Mouse (Mus musculus) kidney, postnatal 0 days (tissue): ENCODE results near the gene Gla. TPM values are rescaled to one million over a fixed set of nuclear protein-coding genes. Genes with fewer than 3 reads are reported as not detected.
"Not testable (repeated sequence)": the region's sequence is repeated elsewhere in the genome, so short reads cannot be mapped to it uniquely, and the experiment has no call there.

Experiments used
- ATAC-seq: fragments of 200-750 bp; cut with Nextera tagmentation; replicated peaks from 2 replicates; pipeline ENCODE4 v1.8.0; 2017; ENCODE audit warnings: low read depth, moderate number of reproducible peaks, moderate TSS enrichment, moderate library complexity; ENCODE audit not compliant: low FRiP score
- DNase-seq: peaks from one replicate; pipeline ENCODE4 v3.0.0-alpha.2; 2016; ENCODE audit warnings: low spot score
- H3K27ac ChIP-seq: fragments of 300-500 bp; sonication (generic); 2 replicates; pipeline ENCODE4 v1.5.1; 2014; ENCODE audit warnings: mild to moderate bottlenecking
- H3K27me3 ChIP-seq: fragments of 300-500 bp; sonication (generic); 2 replicates; pipeline ENCODE4 v1.6.1; 2014; ENCODE audit warnings: low read length, mixed read lengths; ENCODE audit not compliant: insufficient read depth
- H3K36me3 ChIP-seq: fragments of 300-500 bp; sonication (generic); 2 replicates; pipeline ENCODE4 v1.6.1; 2014; ENCODE audit warnings: low read length, mixed read lengths; ENCODE audit not compliant: insufficient read depth
- H3K4me1 ChIP-seq: fragments of 300-500 bp; sonication (generic); replicated peaks from 2 replicates; pipeline ENCODE4 v1.6.1; 2014; ENCODE audit warnings: antibody characterized with exemption, low read length, mixed read lengths; ENCODE audit not compliant: insufficient read depth
- H3K4me2 ChIP-seq: fragments of 300-500 bp; sonication (generic); 2 replicates; pipeline ENCODE4 v1.6.1; 2014; ENCODE audit warnings: mild to moderate bottlenecking, low read length, moderate library complexity, mixed read lengths
- H3K4me3 ChIP-seq: fragments of 300-500 bp; sonication (generic); replicated peaks from 2 replicates; pipeline ENCODE4 v1.5.1; 2014; ENCODE audit warnings: low read depth, low read length
- H3K9ac ChIP-seq: fragments of 300-500 bp; sonication (generic); 2 replicates; pipeline ENCODE4 v1.6.1; 2014; ENCODE audit warnings: low read depth, low read length
- H3K9me3 ChIP-seq: fragments of 300-500 bp; sonication (generic); replicated peaks from 2 replicates; pipeline ENCODE4 v1.6.1; 2016; ENCODE audit warnings: low read length, inconsistent platforms, mixed read lengths
- CTCF ChIP-seq: IDR thresholded peaks from 2 replicates; pipeline ENCODE4 v1.5.1; 2016; ENCODE audit warnings: antibody characterized with exemption, low read depth, mild to moderate bottlenecking, moderate library complexity
- WGBS: fragments of 180-500 bp; shearing (Covaris S2); extraction: QIAGEN DNeasy Blood & Tissue Kit; methylation state at CpG from one replicate; pipeline ENCODE4 v1.1.7; 2014; 5-methylcytosine and 5-hydroxymethylcytosine counted together
- polyA plus RNA-seq: library from polyadenylated mRNA; unstranded; fragments of >200 nt; fragmentation: Nextera tagmentation; extraction: Ambion mirVana; gene quantifications from 2 replicates; pipeline ENCODE4 v1.2.1, GENCODE M21; 2015

Gla gene
- polyA plus RNA-seq, 1 experiment from 2014 or later, result 4.8 TPM

DNA sequence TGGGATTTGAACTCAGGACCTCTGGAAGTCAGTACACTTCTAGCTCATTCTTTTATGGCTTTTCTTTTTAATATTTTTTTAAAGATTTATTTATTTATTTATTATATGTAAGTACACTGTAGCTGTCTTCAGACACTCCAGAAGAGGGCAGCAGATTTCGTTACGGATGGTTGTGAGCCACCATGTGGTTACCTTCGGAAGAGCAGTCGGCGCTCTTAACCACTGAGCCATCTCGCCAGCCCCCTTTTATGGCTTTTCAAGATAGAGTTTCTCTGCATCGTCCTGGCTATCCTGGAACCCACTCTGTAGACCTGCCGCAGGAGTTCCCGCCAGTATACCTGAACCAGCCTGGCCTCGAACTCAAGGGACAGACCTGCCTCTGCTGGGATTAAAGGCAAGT is 61.1 kb downstream of the Gla start:
- peak; percentile 32; the same call in 1 of the 2 replicates for TF ChIP-seq CTCF
- not testable (repeated sequence) for H3K27ac ChIP-seq, H3K36me3 ChIP-seq, H3K9ac ChIP-seq, H3K9me3 ChIP-seq, H3K4me3 ChIP-seq, DNase-seq, ATAC-seq, H3K4me2 ChIP-seq, H3K4me1 ChIP-seq, H3K27me3 ChIP-seq
- WGBS, result 85% methylated on average over 10 of the region's 10 CpGs

Other genes starting within 250 kb of the Gla start
- 0.07 and 0.24 TPM in 2 replicates for gene Drp2, start 196.6 kb downstream of the Gla start, polyA plus RNA-seq
- not detected in 2 replicates for gene Taf7l, start 124.6 kb downstream of the Gla start, polyA plus RNA-seq
- 99.1 and 106 TPM in 2 replicates for gene Timm8a1, start 59.3 kb downstream of the Gla start, polyA plus RNA-seq
- gene Btk, start 17.6 kb downstream of the Gla start, polyA plus RNA-seq, result 0.47 and 0.79 TPM in 2 replicates
- 527 and 613 TPM in 2 replicates for gene Rpl36a, start 15.5 kb downstream of the Gla start, polyA plus RNA-seq
- 125 and 131 TPM in 2 replicates for gene Hnrnph2, start 54 bp upstream of the Gla start, polyA plus RNA-seq
- gene Armcx4, start 85.4 kb upstream of the Gla start, polyA plus RNA-seq, result 3.4 and 3.5 TPM in 2 replicates
- gene Armcx1, start 116.8 kb upstream of the Gla start, polyA plus RNA-seq, result 34.1 and 34.7 TPM in 2 replicates
- 15.2 and 15.8 TPM in 2 replicates for gene Armcx6, start 150.3 kb upstream of the Gla start, polyA plus RNA-seq
- gene Armcx3, start 155.5 kb upstream of the Gla start, polyA plus RNA-seq, result 48.9 and 53.4 TPM in 2 replicates
- 43.2 and 47.5 TPM in 2 replicates for gene Armcx2, start 208.1 kb upstream of the Gla start, polyA plus RNA-seq